Mouse (Mus musculus): ENCODE measurements around the gene Rdh16f1. TPM values are rescaled to one million over a fixed set of nuclear protein-coding genes. Genes with fewer than 3 reads are reported as not detected.

The Rdh16f1 gene
- polyA plus RNA-seq, 1 experiment from 2014 or later: not detected

Other genes starting within 250 kb of the Rdh16f1 start
- gene Ndufa4l2, start 244.8 kb upstream of the Rdh16f1 start, polyA plus RNA-seq (2015; fragmentation: Nextera tagmentation; extraction: Ambion mirVana): 10.1 and 10.6 TPM in 2 replicates
- 52.4 and 53.0 TPM in 2 replicates for gene Shmt2, start 237.3 kb upstream of the Rdh16f1 start, polyA plus RNA-seq (2015; fragmentation: Nextera tagmentation; extraction: Ambion mirVana)
- gene Nxph4, start 225.2 kb upstream of the Rdh16f1 start, polyA plus RNA-seq (2015; fragmentation: Nextera tagmentation; extraction: Ambion mirVana): 128 and 133 TPM in 2 replicates
- gene Lrp1, start 138.6 kb upstream of the Rdh16f1 start, polyA plus RNA-seq (2015; fragmentation: Nextera tagmentation; extraction: Ambion mirVana): 80.9 and 110 TPM in 2 replicates
- gene Stat6, start 116.8 kb upstream of the Rdh16f1 start, polyA plus RNA-seq (2015; fragmentation: Nextera tagmentation; extraction: Ambion mirVana): 5.9 and 6.0 TPM in 2 replicates
- gene Nemp1, start 92.9 kb upstream of the Rdh16f1 start, polyA plus RNA-seq (2015; fragmentation: Nextera tagmentation; extraction: Ambion mirVana): 3.3 and 3.6 TPM in 2 replicates
- gene Nab2, start 91.2 kb upstream of the Rdh16f1 start, polyA plus RNA-seq (2015; fragmentation: Nextera tagmentation; extraction: Ambion mirVana): 4.0 and 4.5 TPM in 2 replicates
- gene Myo1a, start 54.6 kb upstream of the Rdh16f1 start, polyA plus RNA-seq (2015; fragmentation: Nextera tagmentation; extraction: Ambion mirVana): 0.88 and 0.96 TPM in 2 replicates
- gene Tac2, start 35.3 kb upstream of the Rdh16f1 start, polyA plus RNA-seq (2015; fragmentation: Nextera tagmentation; extraction: Ambion mirVana): 0.31 and 1.9 TPM in 2 replicates
- gene Zbtb39, start 20.2 kb upstream of the Rdh16f1 start, polyA plus RNA-seq (2015; fragmentation: Nextera tagmentation; extraction: Ambion mirVana): 3.3 and 4.5 TPM in 2 replicates
- 0.45 and 0.92 TPM in 2 replicates for gene Gpr182, start 8.1 kb upstream of the Rdh16f1 start, polyA plus RNA-seq (2015; fragmentation: Nextera tagmentation; extraction: Ambion mirVana)
- not detected in 2 replicates for gene Rdh1, start 66 bp upstream of the Rdh16f1 start, polyA plus RNA-seq (2015; fragmentation: Nextera tagmentation; extraction: Ambion mirVana)
- 0.14 and 0.20 TPM in 2 replicates for gene Rdh9, start 16.6 kb downstream of the Rdh16f1 start, polyA plus RNA-seq (2015; fragmentation: Nextera tagmentation; extraction: Ambion mirVana)
- gene Rdh16, start 41.4 kb downstream of the Rdh16f1 start, polyA plus RNA-seq (2015; fragmentation: Nextera tagmentation; extraction: Ambion mirVana): not detected in 2 replicates
- gene Rdh19, start 90.1 kb downstream of the Rdh16f1 start, polyA plus RNA-seq (2015; fragmentation: Nextera tagmentation; extraction: Ambion mirVana): not detected in 2 replicates
- gene Rdh16f2, start 106.7 kb downstream of the Rdh16f1 start, polyA plus RNA-seq (2015; fragmentation: Nextera tagmentation; extraction: Ambion mirVana): not detected in 2 replicates
- not detected in 2 replicates for gene Rdh7, start 129.0 kb downstream of the Rdh16f1 start, polyA plus RNA-seq (2015; fragmentation: Nextera tagmentation; extraction: Ambion mirVana)
- gene Sdr9c7, start 138.7 kb downstream of the Rdh16f1 start, polyA plus RNA-seq (2015; fragmentation: Nextera tagmentation; extraction: Ambion mirVana): not detected in 2 replicates
- gene Hsd17b6, start 247.8 kb downstream of the Rdh16f1 start, polyA plus RNA-seq (2015; fragmentation: Nextera tagmentation; extraction: Ambion mirVana): not detected in 2 replicates